Mouse (Mus musculus): Measurements from ENCODE around the gene Ywhah.

Gene Ywhah

DNA sequence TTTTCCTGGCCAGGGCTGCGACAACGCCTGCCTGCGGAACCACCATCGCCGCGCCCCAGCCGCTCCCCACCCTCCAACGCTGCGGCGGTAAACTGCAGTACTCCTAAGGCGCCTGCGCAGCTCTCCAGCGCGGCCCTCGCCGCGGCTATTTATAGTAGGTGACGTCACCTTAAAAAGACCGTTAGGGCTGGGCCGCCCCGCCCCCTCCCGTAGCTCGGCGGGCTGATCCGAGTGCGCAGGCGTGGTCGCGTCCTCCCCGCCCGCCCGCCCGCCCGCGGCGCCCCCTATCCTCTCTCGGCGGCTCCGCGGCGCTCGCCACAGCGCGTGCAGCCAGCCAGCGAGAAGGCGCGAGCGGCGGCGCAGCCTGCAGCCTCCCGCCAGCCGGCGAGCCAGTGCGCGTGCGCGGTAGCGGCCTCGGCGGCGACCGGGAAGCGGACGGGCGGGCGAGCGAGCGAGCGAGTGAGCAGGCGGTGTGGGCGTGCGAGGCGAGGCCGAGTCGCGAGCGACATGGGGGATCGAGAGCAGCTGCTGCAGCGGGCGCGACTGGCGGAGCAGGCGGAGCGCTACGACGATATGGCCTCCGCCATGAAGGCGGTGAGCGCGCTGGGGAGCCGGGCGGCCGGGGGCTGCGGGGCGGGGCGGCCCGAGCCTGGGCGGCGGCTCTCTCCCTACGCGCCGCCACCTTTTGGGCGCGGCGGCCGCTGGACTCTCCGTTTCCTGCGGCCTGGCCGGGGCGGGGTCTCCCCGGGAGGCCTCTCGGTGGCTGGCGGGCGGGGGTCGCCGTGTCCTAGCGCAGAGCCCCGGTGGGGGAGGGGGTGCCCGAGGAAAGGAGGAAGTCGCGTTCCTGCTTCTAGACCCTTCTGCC is at the start of gene Ywhah:
TSS of gene Ywhah (plus strand) at position 256 of the 865 bp plus-strand sequence.
- peak; percentile 99 for DNase-seq (ENCODE audit: low spot score)

DNA sequence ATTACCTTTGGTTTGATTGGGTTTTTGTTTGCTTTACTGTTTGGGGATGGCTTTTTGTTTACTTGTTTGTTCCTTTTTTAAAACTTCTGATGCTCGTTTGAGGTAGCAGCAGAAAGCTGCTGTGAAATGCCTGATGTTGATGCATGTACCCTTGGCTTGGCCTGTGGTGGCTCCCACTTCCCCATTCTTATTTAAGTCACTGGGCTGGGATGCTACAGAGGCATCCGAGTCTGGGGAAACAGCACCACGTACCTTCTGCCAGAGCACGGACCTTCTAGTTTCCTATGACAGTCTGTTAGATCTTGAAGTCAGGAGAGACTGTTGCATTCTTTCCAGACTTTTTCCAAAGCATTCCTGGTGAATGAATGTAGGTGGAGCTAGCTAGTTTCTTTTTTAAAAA is 42.1 kb upstream of the Ywhah start:
- DNase-seq (ENCODE audit: low spot score) = no peak

DNA sequence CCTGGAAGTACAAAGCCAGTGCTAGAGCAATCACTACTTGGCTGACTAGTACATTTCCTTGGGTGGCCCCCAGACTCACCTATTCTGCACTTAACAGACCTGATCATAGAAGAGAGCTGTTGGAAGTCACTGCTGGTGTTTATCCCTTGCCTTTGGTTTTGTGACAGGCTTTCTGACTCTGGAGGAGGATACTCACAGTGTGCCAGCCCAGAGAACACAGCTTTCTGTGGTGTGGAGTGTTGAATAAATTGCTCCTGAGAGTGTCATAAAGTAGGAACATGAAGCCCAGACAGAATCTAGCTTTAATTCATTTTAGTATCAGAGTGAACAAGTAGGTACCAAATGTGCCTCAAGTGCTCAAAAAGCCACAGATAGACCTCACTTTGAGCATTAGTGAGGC is 41.4 kb upstream of the Ywhah start:
- no peak for DNase-seq (ENCODE audit: low spot score)

DNA sequence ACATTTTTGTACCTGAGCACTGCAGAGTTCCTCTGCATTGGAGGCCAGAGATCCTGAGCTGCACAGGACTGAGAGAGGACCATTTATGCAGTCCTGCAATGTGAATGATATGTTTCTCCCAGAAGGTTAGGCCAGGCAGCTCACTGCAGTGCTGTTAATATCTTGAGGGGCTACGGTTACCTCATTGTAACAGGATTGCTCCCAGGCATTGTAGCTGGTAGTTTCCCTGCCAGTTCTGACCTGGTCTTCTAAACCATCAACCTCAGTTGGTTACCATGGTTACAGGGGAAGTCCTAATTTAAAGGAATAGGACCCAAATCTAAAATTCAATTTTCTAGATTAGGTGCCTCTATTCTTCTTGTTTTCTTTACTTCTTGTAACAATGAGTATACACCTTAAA is 33.2 kb upstream of the Ywhah start:
- no peak for DNase-seq (ENCODE audit: low spot score)

DNA sequence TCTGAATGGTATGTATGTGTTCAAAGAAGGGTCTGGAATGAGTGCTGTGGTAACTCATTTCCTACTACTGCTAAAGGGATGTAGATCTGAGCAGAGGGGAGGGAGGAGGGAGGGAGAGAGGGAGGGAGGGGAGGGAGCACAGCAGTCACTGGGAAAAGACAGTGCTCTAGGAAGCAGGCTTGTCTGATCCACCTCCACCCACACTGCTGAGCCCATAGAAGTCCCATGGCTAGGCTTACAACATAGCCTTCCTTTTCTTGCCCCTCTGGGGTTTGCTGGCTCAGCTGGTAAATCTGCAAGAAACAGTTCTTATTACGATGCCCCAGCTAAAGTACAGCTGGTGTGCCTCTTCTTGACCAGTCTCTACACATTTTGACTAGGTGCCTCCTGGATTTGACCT is 30.7 kb upstream of the Ywhah start:
- no peak for DNase-seq (ENCODE audit: low spot score)

DNA sequence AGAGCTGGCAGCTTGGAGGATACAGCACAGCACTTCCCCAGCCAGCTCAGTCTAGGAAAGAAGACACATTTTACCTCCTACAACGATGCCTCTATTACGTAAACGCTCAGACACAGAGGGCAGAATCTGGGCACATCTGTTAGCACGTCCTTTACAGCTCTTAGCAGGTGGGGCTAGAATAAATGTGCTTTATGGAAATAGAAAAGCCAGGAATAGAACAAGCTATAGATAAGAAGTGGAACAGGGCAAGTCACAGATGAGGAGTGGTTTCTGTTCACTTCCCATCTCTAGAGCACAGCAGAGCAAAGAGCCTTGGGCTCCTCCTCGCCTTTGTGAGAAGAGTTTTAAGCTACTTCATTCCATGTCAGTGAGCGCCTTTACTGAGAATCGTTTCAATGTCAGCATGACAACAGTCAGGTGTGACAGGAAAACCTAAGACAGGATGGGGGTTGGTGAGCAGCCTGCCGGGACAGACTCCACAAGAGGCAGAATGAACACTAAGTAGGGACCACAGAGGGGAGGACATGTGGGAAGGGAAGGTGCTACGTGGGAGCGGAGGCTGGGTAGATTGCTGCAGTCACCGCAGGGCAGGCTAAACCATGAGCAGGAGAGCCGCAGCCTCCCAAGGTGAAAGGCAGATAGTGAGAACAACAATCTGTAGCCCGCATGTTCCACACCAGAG is 28.5 kb upstream of the Ywhah start:
- no peak for DNase-seq (ENCODE audit: low spot score)

DNA sequence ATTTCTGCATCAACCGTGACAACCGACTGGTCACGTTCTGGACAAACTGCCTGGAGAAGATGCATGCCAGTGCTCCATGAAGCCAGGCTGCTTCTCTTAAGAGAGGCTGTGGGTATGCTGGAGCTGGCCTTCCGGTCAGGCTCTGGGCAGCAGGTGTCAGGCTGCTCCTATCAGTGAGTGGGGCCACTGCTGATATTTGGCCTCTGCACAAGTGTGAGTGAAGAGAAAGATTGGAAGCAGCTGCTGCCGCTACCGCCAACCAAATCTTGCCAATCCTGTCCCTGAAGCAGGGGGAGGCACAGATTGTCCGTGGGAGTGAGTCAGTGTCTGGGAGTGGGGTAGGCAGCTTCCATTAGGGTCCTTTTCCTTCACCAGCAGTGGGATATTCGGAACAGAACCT is 27.5 kb upstream of the Ywhah start:
- peak; percentile 61 for DNase-seq (ENCODE audit: low spot score)

DNA sequence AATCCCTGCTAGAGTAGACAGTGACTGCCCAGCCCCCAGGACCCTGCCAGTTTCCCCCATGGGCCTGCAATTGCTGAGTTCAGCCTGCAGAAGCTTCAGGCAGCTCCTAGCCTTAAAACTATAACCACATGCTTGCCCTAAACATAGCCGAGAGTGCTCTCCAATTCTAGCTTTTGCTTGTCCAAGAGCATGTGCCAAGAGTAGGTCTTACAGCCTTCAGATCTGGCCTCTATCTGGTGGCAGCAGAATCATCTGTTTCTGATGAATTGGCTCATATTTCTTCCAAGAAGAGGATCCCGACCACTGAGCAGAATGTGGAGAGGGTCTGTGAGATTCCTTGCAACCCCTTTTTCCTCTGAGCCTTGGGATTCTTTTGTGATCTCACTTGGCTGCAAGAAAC is 24.1 kb upstream of the Ywhah start:
- DNase-seq (ENCODE audit: low spot score) = no peak

DNA sequence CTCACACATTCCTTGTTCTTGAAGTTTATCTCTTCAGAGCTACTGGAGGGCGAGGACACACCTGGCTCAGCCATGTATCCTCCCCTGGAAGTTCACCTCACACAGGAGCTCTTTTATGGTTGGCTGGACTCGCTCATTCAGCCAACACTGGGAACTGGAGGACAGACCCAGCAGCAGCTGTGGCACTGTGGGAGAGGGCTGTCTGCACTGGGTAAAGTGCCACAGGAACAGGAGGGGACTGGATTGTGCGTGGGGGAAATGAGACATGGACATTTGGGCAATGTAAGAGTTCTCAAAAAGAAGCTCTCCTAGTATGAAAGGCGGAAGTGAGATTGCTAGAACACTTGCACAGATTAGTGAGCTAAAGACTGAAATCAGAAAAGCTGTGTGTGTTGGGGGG is 22.9 kb upstream of the Ywhah start:
- no peak for DNase-seq (ENCODE audit: low spot score)

DNA sequence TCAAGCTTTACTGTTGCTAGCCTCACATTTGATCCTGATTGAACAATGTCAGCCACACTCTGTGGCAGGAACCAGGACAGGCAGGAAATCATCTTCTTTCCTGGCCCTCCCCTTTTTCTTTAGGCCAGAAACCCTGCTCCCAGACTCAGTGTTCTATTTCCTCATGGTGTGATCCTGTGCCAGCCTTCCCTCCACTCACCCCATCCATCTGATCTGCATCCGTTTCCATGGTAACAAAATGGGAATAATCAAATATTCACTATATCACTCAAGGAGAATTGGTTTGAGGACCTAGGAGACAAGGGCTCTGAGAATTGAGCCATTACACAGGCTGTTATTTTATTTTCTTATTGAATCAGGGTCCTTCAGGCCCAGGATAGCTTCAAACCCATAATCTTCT is 22.1 kb upstream of the Ywhah start:
- DNase-seq (ENCODE audit: low spot score) = peak; percentile 45

DNA sequence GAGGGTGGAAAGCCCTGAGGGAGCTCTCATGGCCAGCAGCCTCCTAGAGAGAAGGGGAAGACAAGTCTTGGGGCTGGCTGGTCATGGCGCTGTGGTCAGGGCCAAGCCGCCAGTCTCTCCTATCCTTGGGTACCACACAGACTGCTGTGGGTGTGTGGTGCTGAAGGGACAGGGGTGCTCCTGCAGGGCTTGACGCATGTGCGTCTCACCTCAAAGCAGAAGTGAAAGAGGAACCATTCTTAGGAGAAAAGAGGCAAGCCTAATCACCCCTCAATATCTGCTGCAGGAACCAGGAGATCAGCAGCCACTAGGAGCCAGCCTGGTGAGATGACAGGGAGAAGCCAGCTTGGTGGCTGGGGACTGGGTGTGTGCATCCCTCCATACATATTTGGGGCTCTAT is 20.9 kb upstream of the Ywhah start:
- no peak for DNase-seq (ENCODE audit: low spot score)

DNA sequence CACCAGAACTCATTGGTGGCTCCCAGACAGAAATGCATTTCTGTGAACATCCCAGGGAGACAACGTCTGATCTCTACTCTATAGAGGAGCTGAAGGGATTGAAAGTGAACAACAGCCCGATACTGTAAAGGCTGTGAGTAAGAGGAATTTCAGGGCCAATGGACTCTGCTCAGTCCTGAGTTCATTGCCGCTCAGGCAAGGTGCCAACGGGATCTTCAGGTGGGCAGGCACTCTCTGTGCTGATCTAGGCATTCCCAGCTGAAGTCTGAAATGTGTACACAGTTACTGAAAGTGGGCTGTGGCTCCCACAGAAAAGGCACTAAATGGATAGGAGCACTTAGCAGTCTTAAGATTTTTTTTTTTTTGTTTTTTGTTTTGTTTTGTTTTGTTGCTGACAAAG is 19.8 kb upstream of the Ywhah start:
- no peak for DNase-seq (ENCODE audit: low spot score)

DNA sequence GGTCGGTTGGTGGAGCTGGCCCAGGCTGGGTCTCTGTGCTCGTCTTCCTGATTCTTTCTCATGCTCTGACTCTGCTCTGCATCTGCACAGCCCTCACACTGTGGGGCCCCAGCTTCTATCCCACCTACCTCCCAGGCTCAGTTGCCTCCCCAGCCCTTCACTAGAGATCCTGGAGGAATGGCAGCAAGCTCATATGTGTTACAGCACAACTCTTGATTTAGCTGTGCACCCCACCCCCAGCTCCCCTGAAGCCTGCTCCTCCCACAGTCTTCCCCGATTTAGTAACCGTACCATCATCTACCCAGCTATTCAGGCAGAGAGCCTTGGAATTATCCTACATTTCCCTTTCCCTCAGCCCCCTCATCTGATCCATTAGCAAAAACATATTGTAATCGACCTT is 17.5 kb upstream of the Ywhah start:
- no peak for DNase-seq (ENCODE audit: low spot score)

DNA sequence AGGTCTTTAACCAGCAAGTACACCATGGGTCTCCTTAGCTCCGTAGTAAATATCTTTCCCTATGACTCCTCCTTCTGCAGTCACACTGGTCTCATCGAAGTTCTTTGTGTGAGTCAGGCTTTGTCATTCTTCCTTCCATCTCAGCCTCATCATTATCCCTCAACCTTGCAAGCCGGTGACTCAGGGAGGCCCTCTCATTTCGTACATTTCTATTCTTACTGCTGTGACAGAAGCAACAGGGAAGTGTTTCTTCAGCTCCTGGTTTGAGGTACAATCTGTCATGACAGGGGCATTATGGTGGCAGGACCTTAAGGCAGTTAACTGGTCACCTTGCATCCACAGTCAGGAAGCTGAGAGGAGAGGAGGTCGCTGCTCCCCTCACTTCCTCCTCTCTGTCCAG is 15.8 kb upstream of the Ywhah start:
- DNase-seq (ENCODE audit: low spot score) = no peak

DNA sequence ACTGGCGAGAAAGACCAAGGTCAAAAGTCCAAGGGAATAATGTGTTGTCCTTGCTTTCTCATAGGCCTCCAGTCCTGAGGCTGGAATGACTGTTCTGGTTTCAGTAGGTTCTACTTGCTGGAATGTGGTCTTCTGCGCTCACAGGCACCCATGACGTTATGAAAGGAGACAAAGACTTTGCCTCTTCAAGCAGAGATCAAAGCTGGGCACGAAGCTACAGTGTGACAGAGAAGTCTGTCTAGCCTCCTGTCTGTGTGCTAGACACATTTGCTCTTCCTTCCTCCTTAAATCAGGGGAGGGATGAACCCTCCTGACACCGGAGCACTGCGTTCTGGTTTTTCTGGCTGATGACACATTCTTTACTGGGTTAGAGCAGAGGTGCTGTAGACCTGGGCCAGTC is 15.1 kb upstream of the Ywhah start:
- DNase-seq (ENCODE audit: low spot score) = no peak

DNA sequence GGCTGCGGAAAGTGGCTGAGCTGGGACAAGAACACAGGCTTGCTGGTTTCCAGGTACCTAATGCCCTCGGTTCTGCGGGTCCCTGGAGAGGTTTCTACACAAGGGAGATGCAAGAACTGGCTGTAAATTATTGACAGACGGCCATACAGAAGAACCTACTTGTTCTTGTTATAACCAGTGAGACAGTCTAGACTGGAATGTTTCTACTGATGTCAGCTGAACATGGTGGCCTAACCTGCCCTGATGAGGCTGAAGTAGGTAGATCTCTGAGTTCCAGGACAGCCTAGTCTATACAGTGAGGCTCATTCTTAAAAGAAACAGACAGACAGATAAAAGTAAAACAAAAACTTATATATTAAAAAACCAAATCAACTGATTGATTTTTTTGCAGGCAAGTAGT is 14.5 kb upstream of the Ywhah start:
- DNase-seq (ENCODE audit: low spot score) = no peak

DNA sequence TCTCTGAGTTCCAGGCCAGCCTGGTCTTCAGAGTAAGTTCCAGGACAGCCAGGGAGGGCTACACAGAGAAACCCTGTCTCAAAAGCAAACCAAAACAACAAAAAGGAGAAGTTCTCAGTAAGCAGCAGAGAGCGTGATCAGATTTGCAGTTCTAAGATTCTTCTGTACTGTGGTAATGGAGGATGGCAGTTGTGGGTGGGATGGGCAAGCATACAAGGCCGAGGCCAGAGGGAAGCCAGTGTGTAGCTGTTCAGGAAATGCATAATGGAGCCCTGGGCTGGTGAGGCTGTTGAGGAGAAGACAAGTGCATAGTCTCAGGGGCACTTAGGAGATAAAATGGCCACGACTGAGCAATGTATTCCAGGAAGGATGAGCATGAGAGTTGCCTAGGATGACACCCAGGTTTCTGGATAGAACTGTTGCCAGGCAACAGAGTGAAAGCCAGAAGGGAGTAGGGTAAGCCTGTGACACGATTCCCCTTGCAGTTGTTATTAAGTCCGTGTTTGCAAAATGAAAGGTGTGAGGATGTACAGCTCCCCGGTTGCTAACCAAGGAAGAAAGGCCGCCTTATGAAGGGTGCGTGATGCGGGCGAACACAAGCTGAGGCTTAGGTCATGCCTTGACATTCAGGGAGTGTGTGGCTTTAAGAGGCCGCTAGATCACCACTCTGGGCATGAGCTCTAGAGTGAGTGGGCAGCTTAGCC is 13.0 kb upstream of the Ywhah start:
- DNase-seq (ENCODE audit: low spot score) = peak; percentile 47

DNA sequence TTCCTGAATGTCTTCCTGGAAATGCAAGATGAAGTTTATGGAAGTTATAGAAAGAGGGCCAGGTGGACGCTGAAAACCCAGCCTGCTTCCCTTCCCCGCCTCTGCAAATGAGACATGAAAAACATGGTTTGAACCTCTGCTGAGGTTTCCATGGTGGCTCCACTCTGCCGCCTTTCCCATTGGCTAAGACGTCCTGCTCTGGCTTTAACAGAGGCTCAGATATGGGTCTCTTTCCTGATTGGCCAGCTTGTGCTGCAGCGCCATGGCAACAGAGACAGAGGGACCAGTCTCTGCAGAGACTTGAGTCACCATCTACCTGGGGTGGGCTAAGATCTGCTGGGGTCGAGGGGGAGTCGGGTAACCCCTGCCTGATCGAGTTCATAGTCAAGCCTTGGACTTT is 11.9 kb upstream of the Ywhah start:
- no peak for DNase-seq (ENCODE audit: low spot score)

DNA sequence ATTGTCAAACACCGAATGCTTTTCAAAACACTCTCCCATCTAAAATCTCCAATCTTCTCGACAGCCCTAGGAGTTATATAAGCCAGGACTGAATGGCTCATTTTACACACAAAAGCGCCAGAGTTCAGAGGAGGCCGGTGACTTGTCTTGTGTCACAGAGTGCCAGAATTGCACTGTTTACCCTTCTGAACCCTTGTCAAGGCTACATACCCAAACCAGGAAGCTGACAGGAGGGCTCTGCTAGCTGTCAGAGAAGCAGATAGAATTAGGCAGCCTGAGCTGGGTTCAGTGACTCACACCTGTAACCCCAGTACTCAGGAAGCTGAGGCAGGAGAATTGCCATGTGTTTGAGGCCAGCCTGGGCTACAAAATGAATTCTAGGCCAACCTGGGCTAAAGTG is 11.2 kb upstream of the Ywhah start:
- no peak for DNase-seq (ENCODE audit: low spot score)

DNA sequence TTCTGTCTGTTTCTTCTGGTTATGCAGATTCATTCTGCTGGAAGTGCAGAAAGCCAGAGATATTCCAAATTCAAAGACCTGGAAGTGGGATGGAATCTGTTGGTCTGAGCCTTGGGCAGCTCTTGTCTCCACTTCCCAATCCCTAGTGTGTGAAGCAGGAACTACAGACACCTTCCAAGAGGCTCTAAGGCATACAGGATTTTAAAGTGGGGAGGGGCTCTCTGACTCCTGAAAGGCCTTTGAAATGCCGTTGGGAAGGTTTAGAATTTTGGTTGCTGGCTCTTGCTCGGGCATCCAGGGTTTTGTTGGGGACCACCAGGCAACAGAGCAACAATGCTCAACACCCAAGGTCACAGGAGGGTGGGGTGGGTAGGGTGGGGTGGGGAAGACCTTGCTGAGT is 9.3 kb upstream of the Ywhah start:
- no peak for DNase-seq (ENCODE audit: low spot score)

DNA sequence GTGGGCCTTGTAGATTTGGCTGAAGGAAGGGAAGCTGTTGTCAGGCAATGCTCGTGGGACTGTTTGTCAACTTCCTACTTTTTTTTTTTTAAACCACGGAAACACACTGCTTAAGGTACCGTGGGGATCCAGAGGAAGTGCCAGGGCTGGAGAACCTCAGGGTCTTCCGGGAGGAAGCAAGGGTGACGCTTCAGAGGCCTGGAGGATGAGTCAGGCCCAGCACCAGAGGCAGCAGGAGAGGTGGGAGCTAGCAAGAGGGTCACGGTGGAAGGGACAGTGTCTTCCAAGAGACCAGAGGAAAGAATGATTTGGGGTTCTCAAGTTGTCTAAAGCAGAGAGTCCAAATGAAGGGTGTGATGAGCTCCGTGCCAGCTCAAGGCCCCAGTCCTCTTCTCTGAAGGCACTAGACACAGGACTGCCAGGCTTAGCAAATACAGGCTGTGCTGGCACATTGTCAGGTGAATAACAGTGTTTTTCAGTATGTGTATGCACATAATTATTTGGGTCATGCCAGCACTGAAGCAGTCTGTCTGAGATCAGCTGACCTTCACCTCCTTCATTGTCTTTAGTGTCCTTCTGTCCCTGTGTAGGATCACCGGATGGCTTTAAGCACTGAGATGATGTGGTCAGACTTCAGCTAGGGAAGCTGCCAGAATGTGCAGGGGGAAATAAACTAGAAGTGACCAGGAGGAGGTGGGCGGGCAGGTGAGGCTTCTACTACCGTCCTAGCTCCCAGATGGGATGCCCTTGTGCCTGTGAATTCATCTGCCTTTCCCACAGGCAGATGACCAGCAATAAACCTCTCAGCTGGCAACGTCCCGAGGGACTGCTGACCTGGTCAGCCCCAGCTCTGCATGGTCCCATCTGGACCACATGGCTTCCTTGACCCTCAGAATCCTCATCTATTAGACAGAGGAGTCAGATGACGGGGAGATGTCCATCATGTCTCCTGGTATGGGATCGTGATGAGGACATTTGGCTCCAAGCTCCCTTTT is 8.5 kb upstream of the Ywhah start:
- DNase-seq (ENCODE audit: low spot score) = peak; percentile 81
